Mouse (Mus musculus): ENCODE data around the gene Schip1. TPM values are rescaled to one million over a fixed set of nuclear protein-coding genes. Genes with fewer than 3 reads are reported as not detected.

Schip1 gene
- total RNA-seq, 2 experiments from 2014 or later: 143 to 167 TPM

DNA sequence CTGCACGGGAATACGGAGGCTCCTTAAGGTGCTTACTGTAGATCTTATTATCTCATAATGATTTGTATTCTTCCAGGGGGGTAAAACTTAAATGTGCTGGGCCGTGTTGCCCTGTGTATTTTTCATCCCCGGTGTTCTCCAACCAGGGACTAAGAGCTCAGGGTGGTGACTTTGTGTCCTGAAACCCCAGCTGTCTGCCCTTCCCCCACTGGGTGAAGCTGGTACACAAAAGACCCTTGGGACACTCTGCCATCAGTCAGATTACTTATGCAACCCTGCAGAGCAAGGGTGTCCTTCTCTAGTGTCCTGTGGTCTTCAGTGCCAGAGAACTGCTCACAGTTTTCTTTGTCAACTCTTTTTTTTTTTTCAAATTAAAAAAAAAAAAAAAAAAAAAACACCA is 520.6 kb downstream of the Schip1 start:
- peak; percentile 61 to 64 for DNase-seq

DNA sequence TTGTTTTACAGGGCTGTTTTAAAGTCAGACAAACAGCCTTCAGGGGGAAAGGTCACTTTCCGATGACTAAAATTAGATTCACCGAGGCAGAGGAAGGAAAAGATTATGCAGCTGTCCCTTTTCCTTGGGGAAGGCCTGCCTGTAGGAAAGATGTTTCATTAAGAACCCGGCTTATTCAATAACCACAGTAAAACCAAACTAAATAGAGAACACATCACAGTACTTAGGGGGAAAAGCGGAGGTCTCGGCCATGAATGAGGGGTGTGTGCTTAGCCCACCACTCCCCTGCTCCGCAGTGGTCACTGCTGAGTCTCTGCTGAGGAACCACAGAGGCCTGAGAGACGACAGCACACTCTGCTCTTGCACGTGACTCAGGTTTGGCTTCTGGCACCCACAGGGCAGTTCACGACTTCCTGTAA is 522.1 kb downstream of the Schip1 start:
- DNase-seq: peak; percentile 65 to 71

DNA sequence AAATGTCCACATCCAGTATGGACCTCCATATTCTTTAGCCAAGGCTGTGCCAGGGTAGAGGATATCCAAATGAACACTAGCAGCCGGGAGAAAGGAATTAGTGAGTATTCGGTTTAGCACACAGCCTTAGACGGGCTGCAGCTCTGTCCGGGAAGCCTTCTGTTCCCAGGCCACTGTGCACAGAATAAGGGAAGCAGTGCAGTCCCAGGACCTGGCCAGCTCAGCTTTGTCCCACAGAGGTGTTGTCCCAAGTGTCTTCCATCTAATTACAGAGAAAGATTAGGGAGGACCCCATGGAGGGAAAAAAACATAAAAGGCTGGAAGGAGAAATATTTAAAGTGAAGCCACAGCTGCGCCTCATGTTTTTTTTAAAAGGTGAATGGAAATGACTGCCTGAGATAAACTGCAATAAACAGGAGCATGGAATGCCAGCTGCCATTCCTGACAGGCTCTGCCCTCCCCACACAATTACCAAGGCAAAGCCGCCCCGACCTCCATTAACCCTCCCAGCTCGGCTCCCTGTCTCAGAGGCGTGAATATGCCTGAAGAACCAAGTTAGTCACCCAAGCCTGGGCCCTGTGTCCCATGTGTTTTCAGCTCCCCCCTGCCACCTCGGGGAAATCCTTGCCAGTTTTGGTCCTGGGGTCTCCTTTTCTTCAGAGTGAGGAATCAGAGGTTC is 523.1 kb downstream of the Schip1 start:
- DNase-seq: no peak

DNA sequence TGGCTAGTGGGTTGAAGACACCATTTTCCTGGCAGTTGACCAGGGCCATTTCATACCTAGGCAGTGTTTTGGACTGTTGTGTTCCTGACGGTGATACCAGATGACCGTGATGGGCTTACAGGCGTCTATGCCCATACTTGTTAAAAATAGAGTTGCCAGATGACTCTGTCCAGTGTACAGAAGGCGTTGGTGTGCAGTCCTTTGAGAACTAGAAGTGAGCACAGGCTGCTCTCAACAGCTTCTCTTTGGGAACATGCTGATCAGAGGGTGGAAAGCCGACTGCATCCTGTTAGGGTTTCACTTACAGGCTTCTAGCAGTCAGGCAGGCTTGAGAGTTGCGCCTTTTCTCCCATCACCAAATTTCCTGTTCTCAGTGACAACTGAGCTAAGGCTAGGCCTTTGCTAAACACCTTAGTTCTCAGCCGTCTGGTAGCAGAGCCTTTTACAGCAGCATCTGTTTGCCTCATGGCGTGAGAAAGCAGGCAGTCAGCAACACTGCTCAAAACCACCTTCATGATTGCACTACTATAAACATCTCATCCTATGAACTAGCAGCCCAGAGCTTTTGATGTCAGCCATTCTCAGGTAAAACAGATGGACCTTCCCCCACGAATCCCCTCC is 524.7 kb downstream of the Schip1 start:
- DNase-seq: peak; percentile 69 to 73

DNA sequence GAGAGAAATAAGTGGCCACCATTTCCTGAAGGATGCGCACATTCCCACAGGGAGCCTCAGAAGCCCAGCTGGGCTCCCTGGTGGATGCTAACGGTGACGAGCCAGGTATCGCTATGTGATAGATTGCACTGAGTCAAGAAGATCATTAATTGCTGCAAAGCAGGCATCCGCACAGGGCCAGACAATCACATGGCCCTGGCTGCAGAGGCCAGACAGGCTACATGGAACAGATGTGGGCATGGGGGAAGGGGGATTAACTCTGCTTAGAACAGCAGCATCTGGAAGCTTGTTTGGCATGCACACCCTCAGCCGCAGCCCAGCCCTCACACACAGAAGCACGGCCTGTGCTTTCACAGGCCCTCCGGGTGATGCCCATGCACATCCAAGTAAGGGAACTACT is 525.8 kb downstream of the Schip1 start:
- DNase-seq: no peak

DNA sequence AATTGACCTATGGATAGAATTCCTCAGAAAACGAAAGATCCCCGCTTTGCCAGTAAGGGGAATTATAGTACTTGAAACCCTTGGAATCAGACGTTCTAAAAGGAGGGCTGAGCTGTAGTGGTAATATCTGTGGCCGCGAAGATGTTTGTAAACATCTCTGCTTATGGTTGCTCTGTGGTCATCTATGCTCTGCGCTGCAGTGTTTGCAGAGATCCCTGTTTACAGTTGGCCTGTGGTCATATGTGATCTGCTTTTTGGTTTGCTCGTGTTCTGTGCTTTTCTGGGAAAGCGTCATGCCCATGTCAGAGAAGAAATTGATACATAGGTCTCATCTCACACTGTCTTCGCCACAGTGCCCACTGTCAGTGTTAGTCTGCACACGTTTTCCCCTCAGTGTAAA is 528.0 kb downstream of the Schip1 start:
- DNase-seq: no peak

DNA sequence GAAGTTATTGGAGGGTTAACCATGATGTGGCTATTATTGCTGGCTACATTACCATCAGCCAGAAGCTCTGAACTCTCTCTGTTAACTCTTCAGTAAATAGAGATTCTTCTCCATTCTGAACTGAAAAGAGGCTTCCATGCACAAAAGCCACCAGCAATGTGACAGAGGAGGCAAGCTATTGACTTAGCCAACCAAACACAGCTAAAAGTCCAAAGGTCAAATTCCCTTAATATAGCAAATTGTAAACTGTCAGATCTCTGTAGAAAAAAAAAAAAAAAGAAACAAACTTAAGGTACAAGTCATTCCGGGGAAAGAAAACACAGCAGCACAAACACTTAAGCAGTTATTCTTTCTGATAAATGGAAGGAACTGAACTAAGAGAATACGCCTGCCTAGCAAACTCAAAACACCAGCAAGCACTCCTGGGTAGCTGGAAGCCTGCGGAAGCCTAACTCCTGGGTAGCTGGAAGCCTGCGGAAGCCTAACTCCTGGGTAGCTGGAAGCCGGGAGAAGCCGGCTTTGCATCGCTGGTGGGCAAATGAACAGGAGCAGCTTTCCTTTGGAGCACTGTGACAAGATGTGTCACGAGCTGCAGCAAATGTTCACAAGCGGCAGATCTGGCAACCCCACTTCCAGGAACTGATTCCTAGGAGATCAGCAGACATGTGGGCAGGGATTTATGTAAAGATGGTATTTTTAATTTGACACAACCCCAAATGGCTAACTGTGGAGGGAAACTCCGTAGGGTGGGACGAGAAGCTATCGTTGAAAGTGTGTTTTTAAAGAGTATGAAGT is 528.7 kb downstream of the Schip1 start:
- no peak for DNase-seq

DNA sequence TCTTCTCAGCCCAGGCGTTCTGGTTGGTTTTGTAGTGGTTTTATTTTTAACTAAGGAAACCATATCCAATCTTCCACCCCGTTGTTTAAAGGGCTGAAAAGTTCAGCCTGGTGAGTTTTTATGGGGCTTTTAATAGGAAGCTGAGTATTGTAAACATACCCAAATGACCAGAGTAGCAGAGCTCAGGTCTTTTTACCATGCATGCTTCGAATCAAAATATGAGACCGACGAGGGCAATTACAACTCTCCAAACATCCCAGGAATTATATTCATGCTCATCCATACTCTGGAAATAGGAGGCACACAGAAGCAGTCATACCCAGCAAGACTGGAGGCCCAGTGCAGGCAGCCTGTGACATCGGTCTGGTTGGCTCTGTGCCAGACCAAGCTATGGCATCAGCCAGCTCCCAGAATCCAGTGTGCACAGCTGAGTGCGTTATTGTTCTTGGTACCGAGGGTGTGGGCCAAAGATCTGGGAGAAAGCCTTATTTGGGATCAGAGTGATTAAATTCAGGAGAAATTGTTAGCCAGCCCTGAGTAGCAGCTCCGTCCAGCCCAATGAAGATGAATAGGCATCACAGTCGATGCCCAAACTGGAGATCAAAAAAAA is 530.8 kb downstream of the Schip1 start:
- no peak for DNase-seq

DNA sequence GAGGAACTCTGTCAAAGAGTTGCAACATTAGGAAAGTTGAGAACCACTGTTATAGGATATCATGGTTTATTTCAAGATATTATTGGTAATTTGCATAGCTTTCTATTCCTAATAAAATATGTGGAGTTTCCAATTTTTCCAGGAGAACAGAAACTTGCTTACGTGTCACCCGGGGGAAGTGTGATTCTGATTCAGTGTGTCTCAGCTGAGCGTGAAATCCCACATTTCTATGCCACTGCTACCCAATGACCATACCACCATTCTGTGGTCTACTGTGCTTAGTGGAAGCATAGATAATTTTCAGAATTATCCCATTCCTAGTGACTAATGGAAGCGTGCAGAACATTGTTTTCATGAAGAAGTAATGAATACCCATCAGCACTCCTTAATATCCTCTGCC is 532.3 kb downstream of the Schip1 start:
- no peak for DNase-seq

DNA sequence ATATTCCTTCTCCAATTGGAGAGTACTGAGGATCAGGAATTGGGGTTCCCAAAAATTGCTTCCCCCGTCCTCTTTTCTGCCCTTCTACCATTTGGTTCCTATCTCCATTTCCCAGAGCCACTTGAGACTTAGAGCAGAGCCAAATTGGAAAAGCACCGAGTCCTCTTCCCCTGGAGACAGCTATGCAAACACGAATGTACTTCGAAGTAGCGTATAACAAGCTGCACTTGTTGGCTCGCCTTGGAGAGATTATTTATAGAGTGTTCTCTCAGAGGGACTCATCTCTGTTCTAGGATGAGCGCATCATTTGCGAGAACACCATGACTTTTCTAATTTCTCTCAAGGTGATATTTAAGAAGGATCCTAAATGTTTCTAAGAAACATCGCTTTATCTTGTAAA is 538.3 kb downstream of the Schip1 start:
- DNase-seq: peak; percentile 68 to 76

DNA sequence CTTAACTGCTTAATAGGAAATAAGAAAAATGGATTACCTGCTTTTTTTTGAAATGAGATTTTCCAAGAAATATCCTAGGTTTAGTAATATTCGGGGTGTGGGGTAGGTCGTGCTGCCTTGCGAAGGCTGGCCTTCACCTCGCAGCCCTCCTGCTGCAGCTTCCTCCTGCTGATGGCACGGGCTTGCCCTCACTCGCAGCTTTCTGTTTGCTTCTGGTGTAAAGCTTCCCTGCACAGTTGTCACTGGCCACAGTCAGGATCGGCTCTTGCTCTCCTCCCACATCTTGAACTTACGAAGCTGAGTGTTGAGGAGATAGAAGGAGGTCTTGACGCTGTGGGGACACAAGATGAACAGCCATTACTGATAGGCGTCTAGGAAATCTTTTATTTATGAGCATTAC is 539.9 kb downstream of the Schip1 start:
- no peak for DNase-seq

DNA sequence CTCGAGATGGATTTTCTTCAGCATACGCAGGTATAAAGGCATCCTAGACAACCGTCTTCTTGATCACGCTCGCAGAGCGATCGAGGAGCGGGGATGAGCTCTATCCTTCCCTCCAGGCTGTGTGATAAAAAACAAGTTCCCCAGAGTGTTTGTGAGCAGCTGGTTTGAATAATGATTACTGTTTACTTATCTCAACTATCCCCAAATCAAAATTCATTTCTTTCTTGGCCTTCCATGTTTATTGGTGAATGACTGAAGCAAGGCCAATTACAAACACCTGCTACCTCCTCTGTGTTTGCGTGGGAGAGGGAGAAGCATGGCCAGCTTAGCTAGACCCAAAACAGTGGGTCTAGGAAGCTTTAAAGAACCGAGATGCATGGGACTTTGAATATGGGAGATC is 540.4 kb downstream of the Schip1 start:
- DNase-seq: no peak

DNA sequence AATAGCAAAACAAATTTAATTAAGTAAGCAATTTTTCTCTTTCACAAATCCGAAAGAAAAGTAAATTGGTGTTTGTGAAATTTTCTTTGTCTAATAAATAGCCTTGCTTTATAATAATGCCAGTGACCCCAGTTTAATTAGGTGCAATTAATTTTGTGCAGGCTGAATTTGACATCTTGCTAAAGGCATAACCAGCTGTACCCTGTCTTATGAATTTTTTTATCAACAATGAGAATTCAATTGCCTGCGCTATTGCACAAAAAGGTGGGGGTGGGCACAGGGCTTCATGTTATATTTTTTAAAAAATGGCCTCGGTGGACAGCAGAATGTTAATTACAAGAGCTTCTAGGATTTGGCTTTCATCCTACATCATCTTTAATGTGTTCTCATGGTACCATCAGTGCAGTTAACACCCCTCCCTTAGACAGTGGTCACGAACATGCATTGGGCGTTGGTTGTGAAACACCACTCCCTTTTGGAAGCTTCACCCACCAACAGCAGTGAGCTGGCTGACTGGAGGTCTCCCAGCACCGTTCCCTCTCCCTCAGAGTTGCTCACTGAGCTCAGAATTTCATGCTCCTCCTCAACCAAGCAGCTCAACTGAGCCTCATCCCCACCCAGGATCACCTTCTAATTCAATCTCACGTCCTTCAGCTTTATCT is 541.5 kb downstream of the Schip1 start:
- no peak for DNase-seq

DNA sequence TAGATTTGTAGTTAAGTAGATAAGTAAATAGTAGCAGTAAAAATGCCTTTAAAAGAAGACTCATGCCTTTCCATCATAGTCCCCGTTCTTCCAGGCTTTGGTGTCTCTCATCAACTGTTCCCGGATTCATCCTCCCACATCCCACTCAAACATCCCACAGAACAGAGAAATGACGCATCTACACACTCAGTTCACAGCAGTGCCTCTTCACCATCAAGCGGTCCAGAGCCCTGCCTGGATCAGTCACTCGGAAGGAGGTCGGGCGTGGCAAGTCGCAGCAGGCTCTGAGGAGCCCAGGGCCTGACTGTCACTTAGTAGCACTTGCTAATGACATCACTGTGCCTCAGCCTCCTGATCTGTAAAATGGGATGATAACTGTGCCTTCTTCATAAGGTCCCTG is 542.1 kb downstream of the Schip1 start:
- no peak for DNase-seq

DNA sequence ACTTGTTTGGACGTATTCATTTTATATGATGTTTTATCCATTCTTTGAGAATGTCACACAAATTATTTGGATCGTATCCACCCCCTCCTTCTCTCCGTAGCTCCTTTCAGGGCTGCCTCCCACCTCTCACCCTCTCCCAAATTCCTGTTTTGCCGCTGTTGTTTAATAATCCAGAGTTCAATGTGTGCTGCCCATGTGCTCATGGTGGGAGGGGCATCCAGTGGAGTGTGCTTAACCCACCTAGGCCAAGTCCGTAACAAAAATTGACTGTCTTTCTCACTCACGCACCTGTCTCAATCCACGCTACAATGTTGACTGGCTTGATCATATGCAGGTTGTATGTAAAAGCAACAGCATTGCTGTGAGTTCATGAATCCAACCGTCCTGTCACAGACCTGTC is 542.7 kb downstream of the Schip1 start:
- no peak for DNase-seq

DNA sequence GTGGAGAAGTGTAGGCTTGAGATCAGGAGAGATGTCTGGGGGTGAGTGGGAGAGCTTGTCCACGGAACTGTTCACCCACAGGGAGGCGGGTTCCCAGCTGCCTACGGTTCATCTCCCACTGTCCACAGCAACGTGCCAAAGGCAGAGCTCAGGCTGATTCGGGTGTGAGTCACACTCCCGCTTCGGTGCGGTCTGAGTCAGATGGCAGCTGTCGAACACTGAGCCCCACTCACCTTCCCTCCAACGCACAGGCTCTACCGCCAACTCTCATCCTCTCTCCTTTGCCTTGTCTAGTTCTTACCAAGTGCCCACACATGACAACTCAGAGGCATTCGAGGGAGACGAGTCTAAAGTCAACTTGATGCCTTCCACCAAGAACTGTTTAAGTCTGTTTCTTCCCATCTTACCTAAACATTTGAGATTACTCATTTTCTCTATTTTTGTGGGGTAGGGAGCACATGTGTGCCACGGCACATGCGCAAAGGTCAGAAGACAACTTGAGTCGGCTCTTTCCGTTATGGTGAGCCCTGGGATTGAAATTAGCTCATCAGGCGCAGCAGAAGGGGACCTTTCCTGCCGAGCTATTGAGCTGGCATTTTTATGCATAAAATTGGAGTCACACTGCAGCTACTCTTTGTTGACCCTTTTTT is 544.4 kb downstream of the Schip1 start:
- peak in 1 of 2 experiments; percentile 46 for DNase-seq

DNA sequence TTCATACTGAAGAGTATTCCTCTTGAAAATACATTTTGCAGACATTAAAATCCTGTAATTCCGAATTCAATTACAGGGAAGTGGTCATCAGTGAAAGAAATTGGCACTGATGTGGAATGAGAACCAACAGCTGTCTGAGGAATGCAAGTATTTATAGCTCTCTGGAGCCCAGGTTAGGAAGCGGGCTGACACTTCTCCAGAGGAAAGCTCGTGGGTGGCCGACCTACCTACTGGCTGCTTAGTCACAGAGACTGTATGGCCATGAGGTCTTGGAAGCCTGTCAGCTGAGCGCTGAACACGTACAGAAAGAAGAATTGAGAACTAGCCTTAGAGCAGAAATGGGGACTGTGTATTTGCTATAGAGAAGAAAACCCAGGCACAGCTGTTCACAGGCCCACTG is 545.4 kb downstream of the Schip1 start:
- DNase-seq: peak in 1 of 2 experiments; percentile 46

DNA sequence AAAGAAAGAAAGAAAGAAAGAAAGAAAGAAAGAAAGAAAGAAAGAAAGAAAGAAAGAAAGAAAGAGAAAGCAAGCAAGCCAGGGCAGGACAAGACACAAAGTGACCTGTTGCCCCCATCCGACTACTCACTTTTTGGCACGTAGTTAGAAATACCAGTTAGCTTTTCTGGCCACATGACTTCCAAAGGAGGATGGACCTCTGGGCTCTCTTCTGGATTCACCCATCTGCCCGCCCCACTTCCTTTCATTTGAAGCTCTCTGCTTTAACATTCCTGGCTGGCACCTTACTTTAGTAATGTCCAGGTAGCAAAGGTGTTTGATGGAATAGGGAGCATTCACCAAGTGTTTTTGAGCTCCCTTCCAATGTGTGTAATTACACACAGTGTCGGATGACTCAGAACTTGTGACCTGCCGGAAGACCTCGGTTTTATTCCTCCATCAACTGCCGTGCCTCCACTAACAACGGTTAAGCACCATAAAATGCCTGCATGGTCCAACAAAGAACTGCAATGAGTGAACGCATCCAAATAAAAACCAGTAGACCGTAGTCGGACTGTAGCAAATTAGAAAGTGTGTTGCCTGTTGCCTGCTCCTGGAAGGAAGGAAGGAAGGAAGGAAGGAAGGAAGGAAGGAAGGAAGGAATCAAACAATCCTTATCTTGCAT is 546.1 kb downstream of the Schip1 start:
- DNase-seq: no peak

DNA sequence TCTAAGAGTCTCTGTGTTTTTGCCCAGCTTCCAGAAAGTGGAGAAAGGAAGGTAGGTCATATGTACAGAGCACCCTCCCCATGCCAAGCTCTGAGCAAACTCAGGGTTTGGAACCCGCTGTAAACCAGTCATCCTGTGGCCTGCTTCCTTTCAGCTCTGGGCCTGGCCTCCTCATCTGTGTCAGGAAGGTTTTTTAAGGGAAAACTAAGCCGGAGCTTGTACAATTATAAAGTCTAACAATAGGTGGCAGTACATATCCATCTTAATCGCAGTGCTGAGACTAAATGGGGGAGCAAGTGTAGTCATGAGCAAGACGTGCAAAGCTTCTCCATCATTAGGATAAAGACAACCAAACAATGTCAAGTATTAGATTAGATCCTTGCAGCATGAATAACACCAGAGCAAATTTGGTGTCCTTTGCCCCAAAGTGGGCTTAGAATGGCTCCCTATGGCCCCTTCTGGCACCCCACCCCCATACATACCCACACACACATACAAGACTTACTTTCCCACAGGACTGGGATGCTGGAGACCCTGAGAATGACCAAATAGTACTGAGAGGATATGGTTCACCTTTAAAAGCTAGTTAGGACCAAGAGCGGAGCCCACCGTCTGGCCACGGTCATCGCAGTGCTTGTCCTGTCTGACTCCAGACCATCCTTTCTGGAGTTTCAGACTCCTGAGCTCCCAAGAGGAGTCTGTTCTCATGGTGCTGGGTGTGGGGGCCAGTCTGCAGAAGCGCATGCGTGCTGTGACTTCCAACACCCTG is 550.6 kb downstream of the Schip1 start:
- peak; percentile 31 to 68 for DNase-seq

DNA sequence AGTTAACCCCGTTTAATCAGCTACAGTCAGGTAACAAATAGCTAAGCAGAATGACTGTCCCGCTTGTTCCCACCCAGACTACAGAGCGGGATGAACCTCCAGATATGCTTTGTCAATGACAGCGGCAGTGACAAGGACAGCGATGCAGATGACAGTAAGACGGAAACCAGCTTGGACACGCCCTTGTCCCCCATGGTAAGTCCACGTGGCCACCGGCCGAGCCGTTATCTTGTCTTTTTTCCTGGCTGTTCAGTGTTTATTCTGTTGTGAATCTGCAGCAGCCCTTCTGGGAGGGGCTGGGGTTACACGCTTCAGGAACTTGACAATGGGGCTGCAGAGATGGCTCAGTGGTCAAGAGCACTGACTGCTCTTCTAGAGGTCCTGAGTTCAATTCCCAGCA is 551.8 kb downstream of the Schip1 start:
- no peak for DNase-seq

DNA sequence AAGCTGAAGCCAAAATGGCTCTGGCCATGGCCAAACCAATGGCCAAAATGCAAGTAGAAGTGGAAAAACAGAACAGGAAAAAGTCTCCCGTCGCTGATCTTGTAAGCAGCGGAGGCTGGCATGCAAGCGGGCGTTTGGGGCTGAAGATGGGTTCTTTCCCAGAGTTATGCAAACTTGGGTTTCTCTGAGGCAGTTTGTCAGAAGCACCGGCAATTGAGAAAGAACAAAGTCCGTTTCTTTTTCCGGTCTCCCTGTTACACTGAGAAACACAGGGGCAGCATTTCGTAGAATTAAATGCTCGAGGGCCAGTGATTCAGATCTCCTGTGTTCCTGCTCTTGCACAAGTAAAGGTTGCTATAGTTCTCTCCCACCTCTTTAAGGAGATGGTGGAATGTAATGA is 553.1 kb downstream of the Schip1 start:
- no peak for DNase-seq

Data from heart, adult 18-20 months (tissue).